Mouse (Mus musculus) ZHBTc4 (cell line): ENCODE measurements around the gene Zbtb46.
"Not testable (repeated sequence)": the region's sequence is repeated elsewhere in the genome, so short reads cannot be mapped to it uniquely, and the experiment has no call there.

Experiments
- DNase-seq: peaks from one replicate; pipeline ENCODE4 v3.0.0-alpha.2; 2011; ENCODE audit warnings: low read depth, low spot score

Gene Zbtb46

GRCm38 (mm10) chr2:181459153-181459672 is at the start of gene Zbtb46:
TSS of gene Zbtb46 (minus strand) at chr2:181459426.
- peak; percentile 73 for DNase-seq

GRCm38 (mm10) chr2:181498644-181499043 is 39.4 kb upstream of the Zbtb46 start:
- DNase-seq: no peak

DNA sequence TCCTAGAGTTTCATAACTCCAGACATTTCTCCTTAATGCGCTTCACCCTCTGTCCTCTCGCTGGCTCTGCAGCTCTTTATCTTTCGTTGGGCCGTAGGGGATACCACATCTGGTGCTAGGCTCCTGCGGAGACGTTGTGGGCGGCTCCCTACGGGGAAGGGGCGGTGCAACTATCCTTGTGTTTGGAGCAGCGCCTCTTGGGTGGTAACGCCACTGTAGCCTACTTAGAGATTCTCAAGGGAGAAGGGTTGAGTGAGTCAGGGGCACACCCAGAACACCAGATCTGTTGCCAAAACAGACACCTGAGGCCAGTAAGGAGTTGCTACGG is 38.3 kb upstream of the Zbtb46 start:
- DNase-seq: peak; percentile 94

- peak; percentile 99 for DNase-seq
Observed at GRCm38 (mm10) chr2:181496831-181497547, 37.8 kb upstream of the Zbtb46 start, which contains the start of gene Tpd52l2. TSS of gene Tpd52l2 (plus strand) at chr2:181497142.

DNA sequence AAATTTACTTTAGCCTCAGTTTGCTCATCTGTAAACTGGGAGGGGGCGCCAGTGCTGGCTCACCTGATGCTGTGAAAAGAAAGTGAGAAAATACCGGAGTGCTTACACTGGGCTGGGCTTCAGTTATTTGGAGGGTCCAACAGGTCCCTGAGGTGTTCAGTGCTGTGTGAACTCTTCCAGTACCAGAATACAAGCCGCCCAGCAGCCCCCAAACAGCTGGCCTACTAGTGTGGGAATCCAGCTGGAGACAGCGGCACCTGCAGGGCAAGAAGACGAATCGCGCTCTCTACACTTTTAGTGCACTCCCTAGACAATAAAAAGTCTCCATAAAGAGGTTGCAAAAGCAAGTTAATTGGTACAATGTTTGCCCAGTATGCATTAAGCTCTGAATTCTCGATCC is 37.1 kb upstream of the Zbtb46 start:
- peak; percentile 83 for DNase-seq

GRCm38 (mm10) chr2:181495845-181496244 is 36.6 kb upstream of the Zbtb46 start:
- not testable (repeated sequence) for DNase-seq

- peak; percentile 38 for DNase-seq
Observed at GRCm38 (mm10) chr2:181494266-181494945, 35.2 kb upstream of the Zbtb46 start.

- peak; percentile 35 for DNase-seq
Observed at GRCm38 (mm10) chr2:181493156-181493927, 34.1 kb upstream of the Zbtb46 start, which contains the start of gene Abhd16b. TSS of gene Abhd16b (plus strand) at chr2:181493206.

GRCm38 (mm10) chr2:181492206-181492605 is 33.0 kb upstream of the Zbtb46 start:
- no peak for DNase-seq

DNA sequence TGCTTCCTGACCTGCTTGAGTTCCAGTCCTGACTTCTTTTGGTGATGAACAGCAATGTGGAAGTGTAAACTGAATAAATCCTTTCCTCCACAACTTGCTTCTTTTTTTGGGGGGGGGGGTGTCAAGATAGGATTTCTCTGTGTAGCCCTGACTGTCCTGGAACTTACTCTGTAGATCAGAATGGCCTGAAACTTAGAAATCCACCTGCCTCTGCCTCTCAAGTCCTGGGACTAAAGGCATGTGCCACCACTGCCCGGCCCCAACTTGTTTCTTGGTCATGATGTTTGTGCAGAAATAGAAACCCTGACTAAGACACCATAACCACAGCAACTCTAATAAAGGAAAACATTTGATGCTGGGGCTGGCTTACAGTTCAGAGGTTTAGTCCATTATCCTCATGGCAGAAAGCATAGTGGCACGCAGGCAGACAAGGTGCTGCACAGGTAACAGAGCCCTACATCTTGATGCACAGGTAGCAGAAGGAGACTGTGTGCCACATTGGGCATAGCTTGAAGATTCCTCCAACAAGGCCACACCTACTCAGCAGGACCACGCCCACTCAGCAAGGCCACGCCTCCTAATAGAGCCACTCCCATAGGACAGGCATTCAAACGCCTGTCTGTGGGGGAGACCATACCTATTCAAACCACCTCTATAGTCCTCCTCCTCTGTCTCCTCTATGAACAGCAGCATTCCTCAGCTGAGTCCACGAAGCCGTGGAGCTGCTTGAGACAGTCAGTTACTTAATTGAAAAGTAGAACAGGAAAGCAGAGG is 32.4 kb upstream of the Zbtb46 start:
- DNase-seq: peak; percentile 93

DNA sequence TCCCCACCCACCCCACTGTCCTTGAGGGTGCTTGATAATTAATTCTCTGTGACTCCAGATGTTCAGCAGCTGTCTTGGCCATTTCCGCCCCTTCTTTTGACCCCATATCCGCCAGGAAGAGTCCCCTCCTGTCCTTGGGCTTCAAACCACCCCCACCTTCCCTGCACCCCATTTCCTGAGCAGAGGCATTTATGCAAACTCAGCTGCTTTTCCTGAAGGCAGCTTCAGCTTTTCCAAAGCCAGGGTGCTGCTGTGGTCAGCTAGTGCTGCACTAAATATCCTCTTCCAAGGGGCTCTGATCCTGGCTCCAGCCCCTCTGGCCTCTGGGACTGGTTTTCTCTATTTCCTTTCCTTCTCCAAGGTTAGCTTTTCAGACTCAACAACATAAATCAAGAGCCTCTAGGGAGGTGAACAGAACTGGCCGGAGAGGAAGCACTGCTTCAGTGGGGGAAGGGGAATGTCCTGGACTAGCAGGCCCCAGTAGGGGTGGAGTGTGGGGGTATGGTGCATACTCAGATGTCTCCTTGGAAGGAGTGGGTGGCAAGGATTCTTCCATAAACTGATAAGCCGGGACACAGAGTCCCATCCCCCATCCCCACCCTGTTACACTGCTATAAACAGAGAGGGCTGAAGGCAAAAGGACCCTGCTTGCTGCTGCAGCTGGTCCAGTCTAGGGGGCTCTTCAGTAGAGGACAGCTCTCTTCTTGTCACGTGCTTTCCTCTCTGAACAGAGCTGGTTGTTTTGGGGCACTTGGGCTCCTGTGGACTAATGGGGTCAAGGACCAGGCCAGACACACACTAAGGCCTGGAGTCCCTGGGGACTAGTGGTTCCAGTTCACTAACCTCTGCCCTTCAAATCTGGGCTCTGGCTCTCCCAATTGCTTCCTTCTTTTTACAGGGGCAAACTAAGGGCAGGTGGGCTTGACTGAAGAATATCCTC is 28.4 kb upstream of the Zbtb46 start:
- peak; percentile 7 for DNase-seq

- DNase-seq: no peak
Observed at GRCm38 (mm10) chr2:181485741-181486140, 26.5 kb upstream of the Zbtb46 start.

DNA sequence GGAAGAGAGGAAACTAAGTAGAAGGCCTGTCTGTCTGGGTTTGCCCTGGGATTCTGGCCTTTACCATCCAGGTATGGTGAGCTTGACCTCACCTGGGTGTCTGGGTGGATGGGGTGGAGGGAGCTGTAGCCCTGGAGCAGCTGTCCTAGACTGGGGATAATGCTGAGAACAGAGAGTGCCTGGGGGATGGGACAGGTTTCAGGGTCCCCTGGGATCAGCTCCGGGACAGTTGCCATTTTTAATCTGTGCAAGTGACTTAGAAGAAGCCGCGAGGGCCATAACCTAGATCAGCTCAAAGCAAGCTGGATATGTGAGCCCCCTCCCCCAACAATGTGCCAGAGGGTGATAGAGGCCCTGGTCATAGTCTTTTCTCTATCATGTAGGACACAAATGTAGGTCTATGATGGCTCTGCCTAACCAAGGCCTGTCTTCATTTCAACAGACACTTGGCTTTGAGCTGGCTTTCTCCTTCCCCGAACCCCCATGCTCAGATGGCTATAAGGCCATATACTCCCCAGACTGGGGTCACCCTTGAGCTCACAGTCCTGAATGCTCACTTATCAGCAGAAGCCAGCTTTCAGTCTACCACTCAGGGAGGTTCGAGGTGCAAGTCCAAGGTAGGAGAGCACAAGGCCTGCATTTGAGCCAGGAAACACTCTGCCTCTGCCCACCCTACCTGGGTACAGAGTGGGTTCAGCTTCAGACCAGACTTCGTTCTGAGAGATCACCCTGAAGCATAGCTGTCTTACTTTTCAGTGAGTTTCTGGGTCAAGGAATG is 25.4 kb upstream of the Zbtb46 start:
- no peak for DNase-seq

GRCm38 (mm10) chr2:181483562-181484318 is 24.5 kb upstream of the Zbtb46 start:
- peak; percentile 53 for DNase-seq

DNA sequence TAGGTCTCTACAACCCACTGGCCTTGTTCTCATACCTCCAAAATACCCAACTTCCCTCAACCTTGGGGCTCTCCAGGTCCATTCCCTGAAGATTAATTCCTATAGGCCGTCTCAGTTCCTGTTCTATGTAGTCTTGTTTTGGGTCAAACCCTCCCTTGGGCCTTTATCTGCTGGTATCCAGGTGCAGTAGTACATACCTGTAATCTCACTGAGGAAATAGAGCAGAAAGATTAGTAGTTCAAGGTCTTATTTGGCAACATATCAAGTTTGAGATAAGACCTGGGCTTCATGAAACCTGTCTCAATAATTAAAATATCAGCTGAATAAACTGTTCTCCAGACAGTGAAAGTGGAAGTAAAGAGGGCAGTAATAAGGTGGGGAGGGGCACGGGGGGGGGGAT is 23.9 kb upstream of the Zbtb46 start:
- DNase-seq: no peak

DNA sequence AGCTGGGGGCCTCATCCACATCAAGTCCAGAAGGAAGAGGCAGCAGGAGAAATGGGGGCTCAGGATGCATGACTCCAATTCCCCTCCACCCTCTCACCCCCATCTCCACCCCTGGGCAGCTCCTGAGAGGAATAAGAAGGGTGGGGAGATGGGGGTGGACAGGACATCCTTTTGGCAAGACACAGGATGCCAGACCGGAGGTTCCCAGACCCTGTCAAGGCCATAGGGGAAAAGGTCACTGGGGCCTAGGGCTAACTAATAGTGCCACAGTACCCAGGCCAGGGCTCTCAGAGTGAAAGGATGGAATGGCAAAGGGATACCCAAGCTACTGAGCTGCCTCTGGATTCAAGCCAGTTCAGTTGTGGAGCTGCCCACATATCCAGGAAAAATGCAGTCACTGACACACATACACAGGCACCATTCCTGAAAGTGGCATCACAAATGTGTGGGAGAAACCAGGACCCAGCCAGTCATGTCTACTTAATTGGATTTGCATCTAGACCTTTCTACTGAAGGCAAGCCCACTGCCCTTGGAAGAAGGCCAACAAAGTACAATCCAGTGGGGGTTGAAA is 13.1 kb upstream of the Zbtb46 start:
- DNase-seq: no peak

DNA sequence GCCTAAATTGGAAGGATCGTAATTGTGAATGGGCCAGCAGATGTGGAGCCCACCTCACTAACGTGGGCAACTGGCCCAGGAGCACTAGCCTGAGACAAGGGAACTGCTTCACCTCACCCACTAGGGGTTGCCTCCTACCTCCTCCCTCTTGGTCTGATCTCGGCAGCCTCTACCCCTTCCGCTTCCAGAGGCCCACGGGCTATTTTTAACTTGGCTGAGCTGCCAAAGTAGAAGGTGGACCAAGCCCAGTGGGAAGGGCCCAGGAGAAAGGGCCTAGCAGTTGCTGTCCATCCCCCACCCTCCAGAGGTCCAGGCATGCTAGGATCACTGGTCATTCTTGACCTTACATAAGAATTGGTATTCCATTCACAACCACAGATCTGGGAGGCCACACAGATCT is 12.0 kb upstream of the Zbtb46 start:
- no peak for DNase-seq

- no peak for DNase-seq
Observed at GRCm38 (mm10) chr2:181470285-181470684, 11.1 kb upstream of the Zbtb46 start.
